Mouse (Mus musculus) heart, embryonic 14.5 days (tissue): ENCODE measurements around the gene Tgfb1. TPM values are rescaled to one million over a fixed set of nuclear protein-coding genes. Genes with fewer than 3 reads are reported as not detected.

ENCODE experiments used
- ATAC-seq: fragments of 200-750 bp; cut with Nextera tagmentation; 2 replicates; pipeline ENCODE4 v1.8.0; 2017; ENCODE audit warnings: low read depth, moderate TSS enrichment; ENCODE audit not compliant: insufficient number of reproducible peaks, insufficient read depth, low FRiP score
- H3K27ac ChIP-seq, 2 experiments: fragments of 200-500 bp in 1 of 2; fragments of 300-500 bp in 1 of 2; sonication (generic) in 1 of 2; replicated peaks in 1 of 2; 2 replicates each; pipeline ENCODE4 v1.5.1; 2012 to 2014; ENCODE audit warnings: low read depth in 2 of 2, low read length in 2 of 2, control low read depth in 1 of 2, mild to moderate bottlenecking in 1 of 2, mixed read lengths in 1 of 2; ENCODE audit not compliant: control insufficient read depth in 1 of 2, insufficient read depth in 1 of 2
- H3K27me3 ChIP-seq: fragments of 300-500 bp; sonication (generic); 2 replicates; pipeline ENCODE4 v1.6.1; 2014; ENCODE audit warnings: mild to moderate bottlenecking, low read length, control low read depth; ENCODE audit not compliant: control insufficient read depth, insufficient read depth
- H3K36me3 ChIP-seq: fragments of 300-500 bp; sonication (generic); 2 replicates; pipeline ENCODE4 v1.6.1; 2014; ENCODE audit warnings: mild to moderate bottlenecking, control low read depth, low read length, mixed read lengths; ENCODE audit not compliant: control insufficient read depth, insufficient read depth
- H3K4me1 ChIP-seq, 2 experiments: fragments of 200-500 bp in 1 of 2; fragments of 300-500 bp in 1 of 2; sonication (generic) in 1 of 2; 2 replicates each; pipeline ENCODE4 v1.6.1; 2012 to 2014; ENCODE audit warnings: low read length in 2 of 2, control low read depth in 1 of 2, mixed read lengths in 1 of 2; ENCODE audit not compliant: control insufficient read depth in 2 of 2, insufficient read depth in 2 of 2
- H3K4me2 ChIP-seq: fragments of 300-500 bp; sonication (generic); 2 replicates; pipeline ENCODE4 v1.6.1; 2014; ENCODE audit warnings: mild to moderate bottlenecking, low read length
- H3K4me3 ChIP-seq, 2 experiments: fragments of 200-500 bp in 1 of 2; fragments of 300-500 bp in 1 of 2; sonication (generic) in 1 of 2; 2 replicates each; pipeline ENCODE4 v1.5.1; 2012 to 2014; ENCODE audit warnings: low read length in 2 of 2, mild to moderate bottlenecking in 2 of 2, control low read depth in 1 of 2, low read depth in 1 of 2, moderate library complexity in 1 of 2; ENCODE audit not compliant: control insufficient read depth in 1 of 2, insufficient read depth in 1 of 2
- H3K9ac ChIP-seq: fragments of 300-500 bp; sonication (generic); 2 replicates; pipeline ENCODE4 v1.6.1; 2014; ENCODE audit warnings: mild to moderate bottlenecking, low read length
- H3K9me3 ChIP-seq: fragments of 300-500 bp; sonication (generic); 2 replicates; pipeline ENCODE4 v1.6.1; 2016; ENCODE audit warnings: low read length, control low read depth; ENCODE audit not compliant: control insufficient read depth
- WGBS: fragments of 180-500 bp; shearing (Covaris S2); extraction: QIAGEN DNeasy Blood & Tissue Kit; methylation state at CpG from one replicate; pipeline ENCODE4 v1.1.7; 2014; 5-methylcytosine and 5-hydroxymethylcytosine counted together
- polyA plus RNA-seq: library from polyadenylated mRNA; unstranded; fragments of >200 nt; fragmentation: Nextera tagmentation; extraction: Ambion mirVana; gene quantifications from 2 replicates; pipeline ENCODE4 v1.2.1, GENCODE M21; 2014

Gene Tgfb1
- polyA plus RNA-seq, 1 experiment from 2014 or later: 4.5 TPM

- H3K9me3 ChIP-seq: no peaks in the 10 kb centered on the region
- no peaks in the 10 kb centered on the region for H3K4me1 ChIP-seq
- no peak overlapping the region for H3K9ac ChIP-seq
- no peak overlapping the region for H3K4me3 ChIP-seq
- 82% methylated on average over 19 of the region's 19 CpGs for WGBS
- H3K27me3 ChIP-seq: no peaks in the 10 kb centered on the region
- no peak overlapping the region for H3K4me2 ChIP-seq
- no peak for ATAC-seq
- peaks cover 100% of the 10 kb centered on the region for H3K36me3 ChIP-seq
- H3K27ac ChIP-seq: no peak overlapping the region
Observed at GRCm38 (mm10) chr7:25725886-25726285, 39.1 kb downstream of the Tgfb1 start.

- H3K4me2 ChIP-seq: no peak overlapping the region
- H3K9ac ChIP-seq: no peak overlapping the region
Observed at GRCm38 (mm10) chr7:25727800-25728199, 41.0 kb downstream of the Tgfb1 start.

DNA sequence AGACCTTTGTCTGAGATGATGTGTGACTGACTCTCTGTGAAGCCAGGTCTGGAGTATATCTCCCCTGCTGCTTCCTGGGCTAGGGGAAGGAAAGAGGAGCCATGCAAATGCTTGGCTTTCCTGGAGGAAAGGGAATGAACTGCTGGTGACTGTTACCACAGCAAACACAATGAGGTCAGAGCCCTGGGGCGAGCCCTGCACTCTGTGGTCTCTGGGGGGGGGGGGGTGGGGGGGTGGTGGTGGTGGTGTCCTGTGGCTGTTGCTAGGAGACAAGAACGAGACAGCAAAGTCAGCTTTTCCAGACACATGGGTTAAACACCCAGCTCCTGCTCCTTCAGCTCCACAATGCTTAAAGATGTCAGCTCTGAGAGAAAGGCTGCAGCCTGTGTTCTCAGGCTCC is 42.6 kb downstream of the Tgfb1 start:
- WGBS: 43% methylated on average over 2 of the region's 2 CpGs
- peaks cover 0 to 3% of the 10 kb centered on the region in 2 experiments; a peak in 1 of 4 replicates for H3K4me1 ChIP-seq
- H3K9ac ChIP-seq: no peak overlapping the region
- H3K27me3 ChIP-seq: no peaks in the 10 kb centered on the region
- no peak for ATAC-seq
- H3K27ac ChIP-seq: no peak overlapping the region
- no peaks in the 10 kb centered on the region for H3K9me3 ChIP-seq
- no peak overlapping the region for H3K4me2 ChIP-seq
- H3K36me3 ChIP-seq: peaks cover 98% of the 10 kb centered on the region
- no peak overlapping the region for H3K4me3 ChIP-seq

More at GRCm38 (mm10) chr7:25727800-25728199, 41.0 kb downstream of the Tgfb1 start:
- Histone ChIP-seq H3K4me1 (peaks cover 0 to 3% of the 10 kb centered on the region in 2 experiments; a peak in 1 of 4 replicates), H3K4me3 (no peak overlapping the region), H3K9me3 (no peaks in the 10 kb centered on the region), H3K36me3 (peaks cover 98% of the 10 kb centered on the region), H3K27ac (no peak overlapping the region), H3K27me3 (no peaks in the 10 kb centered on the region)
- ATAC-seq: no peak
- WGBS: 88% methylated on average over 5 of the region's 5 CpGs

- H3K27me3 ChIP-seq: no peaks in the 10 kb centered on the region
- no peak overlapping the region for H3K9ac ChIP-seq
- 90% methylated on average over 2 of the region's 2 CpGs for WGBS
- H3K36me3 ChIP-seq: peaks cover 98% of the 10 kb centered on the region
- H3K4me2 ChIP-seq: no peak overlapping the region
- no peak overlapping the region for H3K4me3 ChIP-seq
- H3K9me3 ChIP-seq: no peaks in the 10 kb centered on the region
- ATAC-seq: no peak
- no peak overlapping the region for H3K27ac ChIP-seq
- H3K4me1 ChIP-seq: peaks cover 0 to 3% of the 10 kb centered on the region in 2 experiments; a peak in 1 of 4 replicates
Observed at GRCm38 (mm10) chr7:25729862-25730261, 43.1 kb downstream of the Tgfb1 start.

GRCm38 (mm10) chr7:25731294-25732055 is 44.7 kb downstream of the Tgfb1 start:
- no peak for ATAC-seq
- Histone ChIP-seq H3K9me3 (no peaks in the 10 kb centered on the region), H3K9ac (no peak overlapping the region), H3K4me1 (peaks cover 0 to 3% of the 10 kb centered on the region in 2 experiments; a peak in 1 of 4 replicates), H3K4me2 (no peak overlapping the region), H3K4me3 (no peak overlapping the region), H3K36me3 (peaks cover 98% of the 10 kb centered on the region), H3K27me3 (no peaks in the 10 kb centered on the region), H3K27ac (0 out of 4 replicates have a peak overlapping the region, but pooled peaks have one; percentile 19)
- 70% methylated on average over 8 of the region's 8 CpGs for WGBS

- H3K9ac ChIP-seq: no peak overlapping the region
- H3K9me3 ChIP-seq: no peaks in the 10 kb centered on the region
- H3K4me3 ChIP-seq: no peak overlapping the region
- H3K36me3 ChIP-seq: peaks cover 98% of the 10 kb centered on the region
- H3K4me1 ChIP-seq: peaks cover 0 to 3% of the 10 kb centered on the region in 2 experiments; a peak in 1 of 4 replicates
- H3K27ac ChIP-seq: no peak overlapping the region
- no peaks in the 10 kb centered on the region for H3K27me3 ChIP-seq
- no peak overlapping the region for H3K4me2 ChIP-seq
- 22% methylated on average over 4 of the region's 4 CpGs for WGBS
- ATAC-seq: no peak
Observed at GRCm38 (mm10) chr7:25734991-25735390, 48.2 kb downstream of the Tgfb1 start.

GRCm38 (mm10) chr7:25736920-25737319 is 50.1 kb downstream of the Tgfb1 start:
- H3K9me3 ChIP-seq: no peaks in the 10 kb centered on the region
- no peak for ATAC-seq
- H3K9ac ChIP-seq: no peak overlapping the region
- WGBS: 98% methylated on average over 2 of the region's 2 CpGs
- H3K4me3 ChIP-seq: no peak overlapping the region
- no peak overlapping the region for H3K27ac ChIP-seq
- H3K4me2 ChIP-seq: no peak overlapping the region
- H3K27me3 ChIP-seq: no peaks in the 10 kb centered on the region
- no peaks in the 10 kb centered on the region for H3K4me1 ChIP-seq
- H3K36me3 ChIP-seq: peaks cover 100% of the 10 kb centered on the region
